Mouse (Mus musculus): ENCODE measurements around the gene Ccdc90b.

The Ccdc90b gene

GRCm38 (mm10) chr7:92560986-92561876 is at the start of gene Ccdc90b:
Ccdc90b (plus strand) TSS chr7:92561149.
- in situ Hi-C loops (cut with MboI, MseI): loop anchor here in 1 of 2 experiments (10.0 kb wide), 1 partner anchor 314 kb away; the partner anchor contains the start of genes Ddias and Prcp

- in situ Hi-C loops (cut with MboI, MseI): loop anchor here in 1 of 2 experiments (5.0 to 25.0 kb wide), 3 partner anchors 418 to 1283 kb away; no protein-coding TSS in a partner anchor
Observed at GRCm38 (mm10) chr7:92520397-92520796, 40.6 kb upstream of the Ccdc90b start.

GRCm38 (mm10) chr7:92520820-92521219 is 40.1 kb upstream of the Ccdc90b start:
- in situ Hi-C loops (cut with MboI, MseI): loop anchor here in 1 of 2 experiments (5.0 to 25.0 kb wide), 3 partner anchors 419 to 1284 kb away; no protein-coding TSS in a partner anchor

GRCm38 (mm10) chr7:92529245-92529644 is 31.7 kb upstream of the Ccdc90b start:
- in situ Hi-C loops (cut with MboI, MseI): no loop called here

- in situ Hi-C loops (cut with MboI, MseI): no loop called here
Observed at GRCm38 (mm10) chr7:92532351-92533036, 28.5 kb upstream of the Ccdc90b start.

- in situ Hi-C loops (cut with MboI, MseI): loop anchor here in 1 of 2 experiments (5.0 kb wide), 1 partner anchor 444 kb away; no protein-coding TSS in a partner anchor
Observed at GRCm38 (mm10) chr7:92546763-92547162, 14.2 kb upstream of the Ccdc90b start.

- in situ Hi-C loops (cut with MboI, MseI): no loop called here
Observed at GRCm38 (mm10) chr7:92550248-92550989, 10.5 kb upstream of the Ccdc90b start.

- in situ Hi-C loops (cut with MboI, MseI): no loop called here
Observed at GRCm38 (mm10) chr7:92550990-92551392, 10.0 kb upstream of the Ccdc90b start.

GRCm38 (mm10) chr7:92558744-92559143 is 2.2 kb upstream of the Ccdc90b start:
- in situ Hi-C loops (cut with MboI, MseI): loop anchor here in 1 of 2 experiments (5.0 kb wide), 1 partner anchor 79 kb away; the partner anchor contains the start of gene Ankrd42

GRCm38 (mm10) chr7:92566775-92567174 is 5.8 kb downstream of the Ccdc90b start:
- in situ Hi-C loops (cut with MboI, MseI): loop anchor here in 1 of 2 experiments (10.0 kb wide), 1 partner anchor 308 kb away; the partner anchor contains the start of genes Ddias and Prcp

GRCm38 (mm10) chr7:92580491-92581207 is 19.7 kb downstream of the Ccdc90b start:
- in situ Hi-C loops (cut with MboI, MseI): no loop called here

GRCm38 (mm10) chr7:92583567-92583966 is 22.6 kb downstream of the Ccdc90b start:
- in situ Hi-C loops (cut with MboI, MseI): no loop called here

- in situ Hi-C loops (cut with MboI, MseI): loop anchor here in 1 of 2 experiments (10.0 kb wide), 1 partner anchor 1925 kb away; no protein-coding TSS in a partner anchor
Observed at GRCm38 (mm10) chr7:92589986-92590385, 29.0 kb downstream of the Ccdc90b start.

GRCm38 (mm10) chr7:92590842-92591241 is 29.9 kb downstream of the Ccdc90b start:
- in situ Hi-C loops (cut with MboI, MseI): loop anchor here in 1 of 2 experiments (10.0 kb wide), 1 partner anchor 1926 kb away; no protein-coding TSS in a partner anchor

- in situ Hi-C loops (cut with MboI, MseI): no loop called here
Observed at GRCm38 (mm10) chr7:92604961-92605360, 44.0 kb downstream of the Ccdc90b start.

- in situ Hi-C loops (cut with MboI, MseI): no loop called here
Observed at GRCm38 (mm10) chr7:92610830-92611229, 49.9 kb downstream of the Ccdc90b start.

- in situ Hi-C loops (cut with MboI, MseI): loop anchor here in 1 of 2 experiments (10.0 kb wide), 1 partner anchor 340 kb away; no protein-coding TSS in a partner anchor
Observed at GRCm38 (mm10) chr7:92624488-92624887, 63.5 kb downstream of the Ccdc90b start.

- in situ Hi-C loops (cut with MboI, MseI): loop anchor here (10.0 kb wide), 2 partner anchors 115 to 245 kb away; partner anchors contain the start of genes Ddias (in 1 of the 2), Prcp (in 1 of the 2) and Rab30 (in 1 of the 2)
Observed at GRCm38 (mm10) chr7:92630167-92630566, 69.2 kb downstream of the Ccdc90b start.
